10 mouse cellular contexts compared by ENCODE assay signal in the genomic region with DNA sequence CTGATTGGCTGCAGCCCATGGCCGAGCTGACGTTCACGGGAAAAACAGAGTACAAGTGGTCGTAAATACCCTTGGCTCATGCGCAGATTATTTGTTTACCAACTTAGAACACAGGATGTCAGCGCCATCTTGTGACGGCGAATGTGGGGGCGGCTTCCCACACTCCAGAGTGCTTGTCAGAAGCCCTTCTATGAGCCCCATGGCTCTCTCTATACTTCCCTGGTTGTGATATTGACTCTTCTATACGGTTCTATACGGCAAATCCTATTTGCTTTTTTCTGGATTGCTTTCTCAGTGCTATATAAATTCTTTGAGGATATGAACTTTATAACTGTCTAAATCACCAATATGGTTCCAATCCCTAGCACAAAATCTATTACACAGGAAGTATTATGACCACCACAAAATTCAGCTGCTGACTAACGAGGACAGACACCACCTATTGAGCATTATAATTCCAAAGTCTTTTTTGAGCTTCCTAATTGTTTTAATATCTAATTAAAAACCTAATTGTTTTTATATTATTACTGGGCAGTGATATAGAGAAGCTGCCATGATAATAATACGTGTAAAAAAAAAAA. TPM values are rescaled to one million over a fixed set of nuclear protein-coding genes. Genes with fewer than 3 reads are reported as not detected.
DNase-seq lines count a peak whose midpoint lies in the region; ATAC-seq and TF ChIP-seq lines count a peak whose summit lies in the region.
"Had no signal": no experiment of that assay in that cellular context is flagged by ENCODE, and none has a peak within 500 bp of the region (broad histone marks: within the 10 kb centered on the region; RNA-seq: fewer than 3 reads in every experiment).

No protein-coding gene starts in this region.

- no peak overlapping the region for H3K9ac ChIP-seq in forebrain, embryonic 16.5 days (replicated peaks; ENCODE audit: low read depth, low read length)
- H3K9ac ChIP-seq: embryonic facial prominence, embryonic 13.5 days had no signal

- H3K4me3 ChIP-seq in kidney, adult 2 months (ENCODE audit: insufficient read depth, low read depth, low read length) = no peak overlapping the region
- H3K4me3 ChIP-seq in forebrain, embryonic 16.5 days (replicated peaks; ENCODE audit: low read length) = no peak overlapping the region
- H3K4me3 ChIP-seq: embryonic facial prominence, embryonic 13.5 days; hindbrain, embryonic 10.5 days had no signal

- DNase-seq in kidney, adult 2 months = peak; percentile 23
- no peak for DNase-seq in kidney, adult 9 months
- peak; percentile 29 for DNase-seq in thymus, postnatal 14 days
- no peak for DNase-seq in thymus, postnatal 0 days (ENCODE audit: low spot score)
- peak; percentile 55 for DNase-seq in retina, postnatal 1 day
- DNase-seq in frontal cortex, postnatal 10 days (ENCODE audit: low spot score in 2 of 2) = no peak
- DNase-seq in cerebellum, adult 9-11 months = no peak

- peaks cover 5% of the 10 kb centered on the region; the same call in 1 of the 2 replicates for H3K4me1 ChIP-seq in kidney, adult 2 months (ENCODE audit: control insufficient read depth, insufficient read depth, low read length)
- peaks cover 4% of the 10 kb centered on the region; the same call in 1 of the 2 replicates for H3K4me1 ChIP-seq in forebrain, embryonic 16.5 days (replicated peaks; ENCODE audit: control insufficient read depth, insufficient read depth, low read length)
- H3K4me1 ChIP-seq: embryonic facial prominence, embryonic 13.5 days; hindbrain, embryonic 10.5 days had no signal

- ATAC-seq in forebrain, embryonic 16.5 days = peak; percentile 58; the same call in 1 of the 2 replicates

- no peaks in the 10 kb centered on the region; the same call in 1 of the 2 replicates for H3K36me3 ChIP-seq in kidney, adult 2 months (ENCODE audit: control insufficient read depth, insufficient read depth, low read length)
- no peaks in the 10 kb centered on the region for H3K36me3 ChIP-seq in forebrain, embryonic 16.5 days (ENCODE audit: control insufficient read depth, insufficient read depth)
- H3K36me3 ChIP-seq: embryonic facial prominence, embryonic 13.5 days; hindbrain, embryonic 10.5 days had no signal

- 75% methylated on average over 9 of the region's 13 CpGs for WGBS in kidney, adult 2 months
- WGBS in forebrain, embryonic 16.5 days = 62% methylated on average over 8 of the region's 13 CpGs

- H3K4me2 ChIP-seq in forebrain, embryonic 16.5 days (ENCODE audit: low read length) = no peak overlapping the region
- H3K4me2 ChIP-seq: embryonic facial prominence, embryonic 13.5 days had no signal

- H3K9me3 ChIP-seq in forebrain, embryonic 16.5 days (ENCODE audit: control insufficient read depth, low read length) = no peaks in the 10 kb centered on the region
- H3K9me3 ChIP-seq: embryonic facial prominence, embryonic 13.5 days; hindbrain, embryonic 10.5 days had no signal

- no peak for TF ChIP-seq POLR2A in kidney, adult 2 months (IDR thresholded peaks at IDR 0.05; ENCODE audit: low read depth, low read length)

- H3K27ac ChIP-seq in kidney, adult 2 months (ENCODE audit: insufficient read depth, low read depth, low read length) = no peak overlapping the region
- H3K27ac ChIP-seq in forebrain, embryonic 16.5 days (ENCODE audit: low read length) = peak overlapping the region; percentile 33; the same call in 1 of the 2 replicates
- H3K27ac ChIP-seq: embryonic facial prominence, embryonic 13.5 days; hindbrain, embryonic 10.5 days had no signal

- no peak for TF ChIP-seq CTCF in kidney, adult 2 months (conservative IDR thresholded peaks at IDR 0.05; ENCODE audit: insufficient read depth, insufficient read length, low read depth, low read length)

- H3K27me3 ChIP-seq in kidney, adult 2 months (replicated peaks; ENCODE audit: control insufficient read depth, insufficient read depth, low read length) = no peaks in the 10 kb centered on the region
- no peaks in the 10 kb centered on the region for H3K27me3 ChIP-seq in forebrain, embryonic 16.5 days (replicated peaks; ENCODE audit: control insufficient read depth, insufficient read depth, low read length)
- H3K27me3 ChIP-seq: embryonic facial prominence, embryonic 13.5 days had no signal

RNA-seq across cellular contexts. Expression of a gene that starts 14.5 kb away (rescaled TPM):
- 92.1 and 97.9 TPM in 2 replicates for polyA plus RNA-seq in kidney, adult 2 months (2012; rRNA removed)
- 1.1 and 1.4 TPM in 2 replicates for polyA plus RNA-seq in thymus, postnatal 0 days (2015; fragmentation: Nextera tagmentation; extraction: Ambion mirVana)
- 12.7 and 13.6 TPM in 2 replicates for polyA plus RNA-seq in forebrain, embryonic 16.5 days (2015; fragmentation: Nextera tagmentation; extraction: Ambion mirVana)

RNA-seq across cellular contexts. Expression of a gene that starts 57.9 kb away (rescaled TPM):
- polyA plus RNA-seq in kidney, adult 2 months (2012; rRNA removed) = 1.7 and 3.0 TPM in 2 replicates
- 20.4 and 22.8 TPM in 2 replicates for polyA plus RNA-seq in thymus, postnatal 0 days (2015; fragmentation: Nextera tagmentation; extraction: Ambion mirVana)
- 58.8 and 59.3 TPM in 2 replicates for polyA plus RNA-seq in forebrain, embryonic 16.5 days (2015; fragmentation: Nextera tagmentation; extraction: Ambion mirVana)

Comparison
In these comparisons a context has a peak if more than half of its experiments do, and no peak if none do; other contexts are left out.
1. DNase-seq: peak in kidney, adult 2 months (single experiment), thymus, postnatal 14 days (single experiment) and retina, postnatal 1 day (single experiment); none in kidney, adult 9 months (single experiment), thymus, postnatal 0 days (single experiment), frontal cortex, postnatal 10 days (0 of 2) and cerebellum, adult 9-11 months (single experiment).